In the genomic region with DNA sequence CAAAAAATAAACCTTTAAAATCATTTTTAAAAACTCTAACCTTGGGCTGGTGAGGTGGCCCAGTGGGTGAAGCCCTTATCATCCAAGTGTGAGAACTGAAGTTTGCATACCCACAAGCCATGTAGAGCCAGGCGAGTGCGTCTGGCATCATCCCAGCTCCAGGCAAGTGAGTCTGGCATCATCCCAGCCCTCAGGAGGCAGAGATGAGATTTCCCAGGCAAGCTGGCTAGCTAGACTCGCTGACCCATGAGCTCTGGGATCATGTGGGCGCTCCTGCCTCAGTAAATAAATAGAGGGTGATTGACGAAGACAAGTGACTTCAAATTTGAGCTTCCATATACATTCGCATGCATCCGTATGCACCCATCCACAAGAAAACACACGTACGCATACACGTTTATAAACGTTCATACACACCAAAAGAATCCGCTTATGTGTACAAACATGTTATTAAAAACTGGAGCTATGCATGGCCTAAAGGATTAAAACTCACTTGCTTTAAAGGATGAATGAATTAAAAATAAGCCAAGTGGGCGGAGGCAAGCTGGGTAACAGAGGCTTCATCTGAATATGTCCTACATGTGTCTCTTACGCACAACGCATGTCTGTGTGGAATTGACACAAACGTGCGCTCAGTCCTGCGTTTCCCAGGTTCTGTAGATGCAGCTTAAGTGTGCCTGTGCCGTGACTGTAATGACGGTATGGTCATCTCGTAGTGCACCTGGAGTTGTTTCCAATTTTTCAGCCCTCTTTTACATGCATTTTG, we compare ENCODE assay signal across 8 mouse cellular contexts. TPM values are rescaled to one million over a fixed set of nuclear protein-coding genes. Genes with fewer than 3 reads are reported as not detected.
DNase-seq lines count a peak whose midpoint lies in the region; ATAC-seq and TF ChIP-seq lines count a peak whose summit lies in the region.

No protein-coding gene starts in this region.

- no peak overlapping the region for H3K9ac ChIP-seq in forebrain, embryonic 15.5 days (replicated peaks)
- peak overlapping the region; percentile 57; the same call in 1 of the 2 replicates for H3K9ac ChIP-seq in hindbrain, embryonic 14.5 days
- no peak overlapping the region for H3K9ac ChIP-seq in limb, embryonic 15.5 days

- no peak overlapping the region for H3K4me3 ChIP-seq in forebrain, embryonic 15.5 days
- no peak overlapping the region for H3K4me3 ChIP-seq in hindbrain, embryonic 14.5 days (replicated peaks; ENCODE audit: low read length)
- H3K4me3 ChIP-seq in limb, embryonic 15.5 days, result 0 out of 2 replicates have a peak overlapping the region, but pooled peaks have one; percentile 2
- H3K4me3 ChIP-seq in myocyte, result no peak overlapping the region

- TF ChIP-seq POLR2A in brain, embryonic 14.5 days (IDR thresholded peaks at IDR 0.05; ENCODE audit: borderline replicate concordance, extremely low read depth, insufficient read depth, insufficient read length, poor library complexity, severe bottlenecking), result no peak
- TF ChIP-seq POLR2A in myocyte (IDR thresholded peaks at IDR 0.05; ENCODE audit: insufficient read length, low read depth), result no peak

- DNase-seq in NIH3T3 (ENCODE audit: low read depth), result peak; percentile 67
- peak; percentile 85 for DNase-seq in brain, embryonic 14.5 days (ENCODE audit: low read depth)
- peak; percentile 56 for DNase-seq in hindbrain, embryonic 14.5 days (ENCODE audit: low spot score)
- no peak for DNase-seq in spleen, adult 12 weeks (ENCODE audit: low spot score)
- DNase-seq in B cell, adult 2 months, result no peak

- peaks cover 34% of the 10 kb centered on the region for H3K4me1 ChIP-seq in forebrain, embryonic 15.5 days
- peaks cover 34% of the 10 kb centered on the region for H3K4me1 ChIP-seq in hindbrain, embryonic 14.5 days (replicated peaks; ENCODE audit: control insufficient read depth, insufficient read depth, low read length)
- peaks cover 76% of the 10 kb centered on the region for H3K4me1 ChIP-seq in limb, embryonic 15.5 days

- H3ac ChIP-seq in myocyte (ENCODE audit: control insufficient read depth, insufficient read length), result no peak overlapping the region

- no peaks in the 10 kb centered on the region for H3K9me3 ChIP-seq in forebrain, embryonic 15.5 days
- no peaks in the 10 kb centered on the region for H3K9me3 ChIP-seq in hindbrain, embryonic 14.5 days (ENCODE audit: control insufficient read depth, low read length)
- H3K9me3 ChIP-seq in limb, embryonic 15.5 days, result no peaks in the 10 kb centered on the region

- no peaks in the 10 kb centered on the region for H3K79me2 ChIP-seq in myocyte (ENCODE audit: control insufficient read depth, insufficient read depth)

- H3K27ac ChIP-seq in forebrain, embryonic 15.5 days (replicated peaks), result peak overlapping the region; percentile 90
- H3K27ac ChIP-seq in hindbrain, embryonic 14.5 days, result peak overlapping the region; percentile 89
- H3K27ac ChIP-seq in limb, embryonic 15.5 days, result peak overlapping the region; percentile 89

- no peak for TF ChIP-seq CTCF in brain, embryonic 14.5 days (IDR thresholded peaks at IDR 0.05; ENCODE audit: borderline replicate concordance, extremely low read depth, insufficient read depth, insufficient read length)

- WGBS in forebrain, embryonic 15.5 days, result 59% methylated on average over 21 of the region's 21 CpGs
- WGBS in hindbrain, embryonic 14.5 days, result 62% methylated on average over 21 of the region's 21 CpGs
- 54% methylated on average over 21 of the region's 21 CpGs for WGBS in limb, embryonic 15.5 days

- H3K36me3 ChIP-seq in forebrain, embryonic 15.5 days, result no peaks in the 10 kb centered on the region
- no peaks in the 10 kb centered on the region for H3K36me3 ChIP-seq in hindbrain, embryonic 14.5 days (replicated peaks; ENCODE audit: control insufficient read depth, insufficient read depth)
- peaks cover 29% of the 10 kb centered on the region for H3K36me3 ChIP-seq in limb, embryonic 15.5 days
- peaks cover 25% of the 10 kb centered on the region for H3K36me3 ChIP-seq in myocyte (ENCODE audit: control insufficient read depth, insufficient read depth)

- ATAC-seq in forebrain, embryonic 15.5 days (replicated peaks), result 0 out of 2 replicates have a peak, but pooled peaks have one; percentile 5
- no peak for ATAC-seq in hindbrain, embryonic 14.5 days (ENCODE audit: low FRiP score)
- ATAC-seq in limb, embryonic 15.5 days (ENCODE audit: insufficient number of reproducible peaks, low FRiP score, low TSS enrichment, low read depth), result no peak

- H3K27me3 ChIP-seq in forebrain, embryonic 15.5 days, result no peaks in the 10 kb centered on the region
- H3K27me3 ChIP-seq in hindbrain, embryonic 14.5 days (ENCODE audit: control insufficient read depth, insufficient read depth, low read length), result no peaks in the 10 kb centered on the region
- no peaks in the 10 kb centered on the region for H3K27me3 ChIP-seq in limb, embryonic 15.5 days
- no peaks in the 10 kb centered on the region for H3K27me3 ChIP-seq in myocyte (ENCODE audit: control insufficient read depth, insufficient read depth, insufficient read length)

- H3K4me2 ChIP-seq in forebrain, embryonic 15.5 days (replicated peaks), result no peak overlapping the region; the same call in 1 of the 2 replicates
- H3K4me2 ChIP-seq in hindbrain, embryonic 14.5 days (replicated peaks), result peak overlapping the region; percentile 35
- H3K4me2 ChIP-seq in limb, embryonic 15.5 days, result peak overlapping the region; percentile 30; the same call in 1 of the 2 replicates
- H3K4me2 ChIP-seq in myocyte (ENCODE audit: low read depth), result peak overlapping the region; percentile 70

TF ChIP-seq in myocyte, 11 proteins besides CTCF, POLR2A, EP300 and RAD21:
- no peak for TF ChIP-seq MAX (IDR thresholded peaks at IDR 0.05; ENCODE audit: low read depth)
- no peak for TF ChIP-seq POLR2AphosphoS2 (IDR thresholded peaks at IDR 0.05; ENCODE audit: insufficient read length, low read depth)
TF ChIP-seq in myocyte: peak in this region for 0.

RNA-seq across cellular contexts. Expression of a gene that starts 12.3 kb away (rescaled TPM):
- 14.0 and 15.0 TPM in 2 replicates for polyA plus RNA-seq in brain, embryonic 14.5 days (2012; rRNA removed)
- polyA plus RNA-seq in forebrain, embryonic 15.5 days (2015; fragmentation: Nextera tagmentation; extraction: Ambion mirVana), result 6.0 and 6.7 TPM in 2 replicates
- polyA plus RNA-seq in hindbrain, embryonic 14.5 days (2014; fragmentation: Nextera tagmentation; extraction: Ambion mirVana), result 8.9 and 10.4 TPM in 2 replicates
- polyA plus RNA-seq in limb, embryonic 15.5 days (2015; fragmentation: Nextera tagmentation; extraction: Ambion mirVana), result 132 and 149 TPM in 2 replicates
- polyA plus RNA-seq in myocyte (2012; fragmentation: generic; extraction: Trizol), result 89.0 TPM

RNA-seq across cellular contexts. Expression of a gene that starts 43.3 kb away (rescaled TPM):
- polyA plus RNA-seq in brain, embryonic 14.5 days (2012; rRNA removed), result 26.0 and 38.9 TPM in 2 replicates
- 42.8 TPM in 2 replicates for polyA plus RNA-seq in forebrain, embryonic 15.5 days (2015; fragmentation: Nextera tagmentation; extraction: Ambion mirVana)
- polyA plus RNA-seq in hindbrain, embryonic 14.5 days (2014; fragmentation: Nextera tagmentation; extraction: Ambion mirVana), result 26.3 and 30.0 TPM in 2 replicates
- 125 and 136 TPM in 2 replicates for polyA plus RNA-seq in limb, embryonic 15.5 days (2015; fragmentation: Nextera tagmentation; extraction: Ambion mirVana)
- 469 TPM for polyA plus RNA-seq in myocyte (2012; fragmentation: generic; extraction: Trizol)

Comparison
In these comparisons a context has a peak if more than half of its experiments do, and no peak if none do; other contexts are left out.
1. DNase-seq: peak in NIH3T3 (single experiment), brain, embryonic 14.5 days (single experiment) and hindbrain, embryonic 14.5 days (single experiment); none in spleen, adult 12 weeks (single experiment) and B cell, adult 2 months (0 of 2).
2. Peak in every context shown above with its lines, with median percentiles within 50 percentile points of each other: H3K27ac ChIP-seq.